Mouse (Mus musculus) effector memory CD4-positive, alpha-beta T cell, adult 5 months (primary cell): ENCODE measurements around the gene Ncf1. TPM values are rescaled to one million over a fixed set of nuclear protein-coding genes. Genes with fewer than 3 reads are reported as not detected.

Experiments
- polyA plus RNA-seq: library from polyadenylated mRNA; unstranded; fragments of 100-300 nt; shearing (Covaris generic); gene quantifications from one replicate; pipeline ENCODE4 v1.2.1, GENCODE M21; 2017

Gene Ncf1
- 3.0 TPM for polyA plus RNA-seq

GRCm38 (mm10) chr5:134229391-134229790 is at the start of gene Ncf1:
TSS of gene Ncf1 (minus strand) at chr5:134229625.

GRCm38 (mm10) chr5:134183880-134184808 is 45.3 kb downstream of the Ncf1 start, which contains the start of gene Gtf2ird2:
TSS of gene Gtf2ird2 (plus strand) at chr5:134184019.

GRCm38 (mm10) chr5:134176169-134176881 is 53.1 kb downstream of the Ncf1 start, which contains the start of gene Rcc1l:
TSS of gene Rcc1l (minus strand) at chr5:134176774.

Other genes starting within 250 kb of the Ncf1 start
- gene Castor2, start 129.9 kb downstream of the Ncf1 start, polyA plus RNA-seq = 3.0 TPM
- gene Rcc1l, start 52.9 kb downstream of the Ncf1 start, polyA plus RNA-seq = 15.9 TPM
- 7.5 TPM for gene Gtf2ird2, start 45.6 kb downstream of the Ncf1 start, polyA plus RNA-seq
- 228 TPM for gene Gtf2i, start 85.1 kb upstream of the Ncf1 start, polyA plus RNA-seq
- gene Gtf2ird1, start 227.1 kb upstream of the Ncf1 start, polyA plus RNA-seq = 3.1 TPM